ENCODE assay signal across 30 mouse cellular contexts in genomic region chr7:141051060-141051685, GRCm38 (mm10). TPM values are rescaled to one million over a fixed set of nuclear protein-coding genes. Genes with fewer than 3 reads are reported as not detected.
"Had no signal": no experiment of that assay in that cellular context is flagged by ENCODE, and none has a peak within 500 bp of the region (broad histone marks: within the 10 kb centered on the region; RNA-seq: fewer than 3 reads in every experiment).

No protein-coding gene starts in this region.

- H3K27me3 ChIP-seq: lung, embryonic 15.5 days; neural tube, embryonic 13.5 days had no signal

- H3K4me2 ChIP-seq: liver, embryonic 12.5 days; liver, embryonic 15.5 days; lung, embryonic 15.5 days; midbrain, embryonic 13.5 days; neural tube, embryonic 13.5 days had no signal

- H3K9me3 ChIP-seq: liver, embryonic 15.5 days; lung, embryonic 15.5 days; midbrain, embryonic 13.5 days; neural tube, embryonic 13.5 days had no signal

- H3K9ac ChIP-seq: liver, embryonic 12.5 days; liver, embryonic 15.5 days; lung, embryonic 15.5 days; midbrain, embryonic 13.5 days; neural tube, embryonic 13.5 days had no signal

- H3K27ac ChIP-seq: layer of hippocampus, adult 2 months; left cerebral cortex, adult 2 months; liver, embryonic 12.5 days; liver, embryonic 15.5 days; lung, embryonic 15.5 days; midbrain, embryonic 10.5 days; midbrain, embryonic 13.5 days; neural tube, embryonic 13.5 days had no signal

- H3K4me3 ChIP-seq: layer of hippocampus, adult 2 months; left cerebral cortex, adult 2 months; liver, embryonic 12.5 days; liver, embryonic 15.5 days; lung, embryonic 15.5 days; megakaryocyte, embryonic 14.5 days; midbrain, embryonic 10.5 days; midbrain, embryonic 13.5 days; myocyte; neural tube, embryonic 13.5 days had no signal

- ATAC-seq: liver, embryonic 12.5 days; midbrain, embryonic 13.5 days; midbrain, embryonic 16.5 days had no signal

- DNase-seq: kidney, postnatal 25 days; layer of hippocampus, adult 9-11 months; layer of hippocampus, postnatal 36 days; lung, adult 18-20 months; lung, postnatal 10 days; lung, postnatal 36 days; thymus, adult 2 months; thymus, postnatal 14 days had no signal

- H3K36me3 ChIP-seq: liver, embryonic 12.5 days; liver, embryonic 15.5 days; lung, embryonic 15.5 days had no signal

RNA-seq across cellular contexts. Expression of gene Gm17387, which starts 22.2 kb away (rescaled TPM):
- total RNA-seq: layer of hippocampus, adult 2 months; layer of hippocampus, postnatal 36 days; left cerebral cortex, adult 2 months; left cerebral cortex, postnatal 10 days; left cerebral cortex, postnatal 36 days; monocyte, adult 5-6 weeks had no signal
- polyA plus RNA-seq: kidney, embryonic 16.5 days; large intestine, adult 2 months; limb, embryonic 11.5 days; limb, embryonic 14.5 days; liver, embryonic 12.5 days; liver, embryonic 15.5 days; lung, embryonic 15.5 days; midbrain, embryonic 10.5 days; midbrain, embryonic 13.5 days; midbrain, embryonic 16.5 days; myocyte; neural tube, embryonic 13.5 days; small intestine, adult 2 months; spleen, adult 2 months; stomach, embryonic 16.5 days; testis, adult 2 months; thymus, adult 2 months had no signal

RNA-seq across cellular contexts. Expression of gene Pkp3, which starts 26.8 kb away (rescaled TPM):
- total RNA-seq: layer of hippocampus, adult 2 months; layer of hippocampus, postnatal 36 days; left cerebral cortex, adult 2 months; left cerebral cortex, postnatal 10 days; left cerebral cortex, postnatal 36 days had no signal

RNA-seq across cellular contexts. Expression of gene Ifitm6, which starts 33.4 kb away (rescaled TPM):
- total RNA-seq: layer of hippocampus, adult 2 months; left cerebral cortex, postnatal 10 days; left cerebral cortex, postnatal 36 days had no signal
- polyA plus RNA-seq: limb, embryonic 11.5 days; midbrain, embryonic 10.5 days had no signal
